Mouse (Mus musculus): ENCODE data around the gene Zbed5. TPM values are rescaled to one million over a fixed set of nuclear protein-coding genes. Genes with fewer than 3 reads are reported as not detected.
"Not testable (repeated sequence)": the region's sequence is repeated elsewhere in the genome, so short reads cannot be mapped to it uniquely, and the experiment has no call there.

Gene Zbed5
- polyA plus RNA-seq, 1 experiment from 2014 or later: 9.8 TPM

- 83% methylated on average over 7 of the region's 7 CpGs for WGBS
- H3K9ac ChIP-seq: no peak overlapping the region; the same call in 1 of the 2 replicates
- H3K4me1 ChIP-seq: peaks cover 6% of the 10 kb centered on the region; the same call in 1 of the 2 replicates
- ATAC-seq (ENCODE audit: low FRiP score, low read depth): no peak
- H3K4me3 ChIP-seq: 0 out of 2 replicates have a peak overlapping the region, but pooled peaks have one; percentile 68
- H3K27ac ChIP-seq: no peak overlapping the region
- peak overlapping the region; percentile 84; the same call in 1 of the 2 replicates for H3K4me2 ChIP-seq (replicated peaks)
- no peaks in the 10 kb centered on the region for H3K9me3 ChIP-seq
- 0 out of 2 replicates have a peak, but pooled peaks cover 4% of the 10 kb centered on the region for H3K36me3 ChIP-seq
- no peaks in the 10 kb centered on the region for H3K27me3 ChIP-seq
Observed at GRCm38 (mm10) chr5:129909591-129909990, 14.1 kb downstream of the Zbed5 start.

DNA sequence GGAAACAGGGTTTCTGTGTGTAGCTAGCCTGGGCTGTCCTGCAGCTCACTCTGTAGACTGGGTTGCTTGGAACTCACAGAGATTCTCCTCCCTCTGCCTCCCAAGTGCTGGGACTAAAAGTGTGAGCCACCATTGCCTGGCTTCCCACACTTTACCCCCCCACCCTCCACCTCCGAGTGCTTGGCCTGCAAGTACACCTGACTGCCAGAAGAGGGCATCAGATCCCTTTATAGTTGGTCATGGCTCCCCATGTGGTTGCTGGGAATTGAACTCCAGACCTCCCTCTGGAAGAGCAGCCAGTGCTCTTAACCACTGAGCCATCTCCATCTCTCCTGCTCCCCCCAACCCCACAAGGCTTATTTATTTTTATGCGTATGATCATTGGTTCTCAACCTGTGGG, 18.5 kb downstream of the Zbed5 start:
- Histone ChIP-seq H3K27me3 (no peaks in the 10 kb centered on the region), H3K4me1 (peaks cover 2% of the 10 kb centered on the region; the same call in 1 of the 2 replicates), H3K36me3 (no peaks in the 10 kb centered on the region), H3K9ac (no peak overlapping the region), H3K27ac (no peak overlapping the region), H3K9me3 (no peaks in the 10 kb centered on the region), H3K4me2 (replicated peaks) (no peak overlapping the region), H3K4me3 (no peak overlapping the region)
- no peak for ATAC-seq (ENCODE audit: low FRiP score, low read depth)
- WGBS: 29% methylated on average over 2 of the region's 2 CpGs

DNA sequence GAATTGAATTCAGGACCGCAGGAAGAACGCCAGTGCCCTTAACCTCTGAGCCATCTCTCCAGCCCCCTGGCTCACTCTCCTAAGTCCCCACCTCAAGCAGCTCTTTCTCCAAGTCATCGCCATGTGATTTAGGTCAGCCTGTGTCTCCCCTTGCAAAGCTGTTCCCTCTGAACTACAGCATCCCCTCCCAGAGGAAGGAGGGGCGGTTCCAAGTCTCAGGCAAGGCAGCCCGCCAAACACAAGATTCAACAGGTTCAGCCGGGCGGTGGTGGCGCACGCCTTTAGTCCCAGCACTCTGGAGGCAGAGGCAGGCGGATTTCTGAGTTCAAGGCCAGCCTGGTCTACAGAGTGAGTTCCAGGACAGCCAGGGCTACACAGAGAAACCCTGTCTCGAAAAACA, 20.0 kb downstream of the Zbed5 start:
- not testable (repeated sequence) for H3K9me3 ChIP-seq; H3K27me3 ChIP-seq; ATAC-seq (ENCODE audit: low FRiP score, low read depth); H3K4me1 ChIP-seq; H3K4me3 ChIP-seq; H3K36me3 ChIP-seq; H3K27ac ChIP-seq; H3K4me2 ChIP-seq (replicated peaks); H3K9ac ChIP-seq
- 88% methylated on average over 11 of the region's 11 CpGs for WGBS

DNA sequence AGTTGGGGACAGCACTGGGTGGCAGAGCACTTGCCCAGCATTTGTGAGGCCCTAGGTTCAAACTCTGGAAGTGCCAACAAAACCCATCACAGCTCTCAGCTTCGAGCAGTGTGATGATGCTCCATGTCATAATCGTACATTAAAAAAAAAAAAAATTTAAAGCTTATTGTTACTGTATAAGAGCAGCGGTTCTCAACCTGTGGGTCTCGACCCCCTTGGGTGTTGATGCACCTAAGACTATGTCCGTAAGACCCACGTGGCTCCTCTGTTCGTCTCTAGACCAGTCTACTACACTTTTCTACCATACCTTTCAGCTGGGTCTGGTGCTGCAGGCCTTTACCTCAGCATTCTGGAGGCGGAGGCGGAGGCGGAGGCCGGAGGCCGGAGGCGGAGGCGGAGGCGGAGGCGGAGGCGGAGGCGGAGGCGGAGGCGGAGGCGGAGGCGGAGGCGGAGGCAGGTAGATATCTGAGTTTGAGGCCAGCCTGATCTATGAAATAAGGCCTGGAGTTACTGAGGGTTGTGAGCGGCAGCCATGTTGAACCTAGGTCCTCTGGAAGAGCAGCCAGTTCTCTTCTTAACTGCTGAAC, 22.6 kb downstream of the Zbed5 start:
- H3K27ac ChIP-seq: no peak overlapping the region
- H3K27me3 ChIP-seq: no peaks in the 10 kb centered on the region
- no peaks in the 10 kb centered on the region for H3K9me3 ChIP-seq

GRCm38 (mm10) chr5:129918752-129919151, 23.2 kb downstream of the Zbed5 start:
- Histone ChIP-seq H3K9ac (no peak overlapping the region), H3K9me3 (no peaks in the 10 kb centered on the region), H3K4me3 (no peak overlapping the region), H3K4me2 (replicated peaks) (no peak overlapping the region), H3K27ac (no peak overlapping the region), H3K27me3 (no peaks in the 10 kb centered on the region), H3K36me3 (no peaks in the 10 kb centered on the region), H3K4me1 (no peaks in the 10 kb centered on the region)
- 73% methylated on average over 9 of the region's 9 CpGs for WGBS
- no peak for ATAC-seq (ENCODE audit: low FRiP score, low read depth)

More for the DNA sequence above, 22.6 kb downstream of the Zbed5 start:
- no peak overlapping the region for H3K9ac ChIP-seq
- no peak overlapping the region for H3K4me2 ChIP-seq (replicated peaks)
- no peak overlapping the region for H3K4me3 ChIP-seq
- WGBS: 90% methylated on average over 24 of the region's 24 CpGs
- no peak for ATAC-seq (ENCODE audit: low FRiP score, low read depth)
- H3K36me3 ChIP-seq: no peaks in the 10 kb centered on the region
- no peaks in the 10 kb centered on the region for H3K4me1 ChIP-seq

DNA sequence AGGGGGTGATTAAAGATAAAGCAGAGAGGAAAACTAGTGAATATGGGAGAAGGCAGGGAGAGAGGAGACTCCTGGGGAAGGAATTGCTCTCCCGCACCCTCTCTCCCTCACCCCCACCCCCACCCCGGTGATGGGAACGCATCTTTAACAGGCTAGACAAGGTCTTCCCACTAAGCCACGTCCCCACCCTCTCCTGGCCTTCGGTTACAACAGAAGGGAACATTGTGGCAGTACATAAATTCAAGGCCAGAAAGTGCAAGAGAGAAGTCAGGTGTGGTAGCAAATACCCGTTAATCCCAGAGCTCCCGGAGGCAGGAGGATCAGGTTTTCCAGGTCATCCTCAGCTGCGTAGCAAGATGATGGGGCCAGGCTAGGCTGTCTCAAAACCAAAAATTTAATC, 23.8 kb downstream of the Zbed5 start:
- Histone ChIP-seq H3K4me3 (no peak overlapping the region), H3K4me2 (replicated peaks) (no peak overlapping the region), H3K9me3 (no peaks in the 10 kb centered on the region), H3K27ac (no peak overlapping the region), H3K4me1 (no peaks in the 10 kb centered on the region), H3K9ac (no peak overlapping the region), H3K27me3 (no peaks in the 10 kb centered on the region), H3K36me3 (no peaks in the 10 kb centered on the region)
- WGBS: 54% methylated on average over 8 of the region's 8 CpGs
- ATAC-seq (ENCODE audit: low FRiP score, low read depth): no peak

- no peaks in the 10 kb centered on the region for H3K9me3 ChIP-seq
- H3K4me1 ChIP-seq: no peaks in the 10 kb centered on the region
- H3K27ac ChIP-seq: no peak overlapping the region
- WGBS: 95% methylated on average over 4 of the region's 4 CpGs
- no peak overlapping the region for H3K4me2 ChIP-seq (replicated peaks)
- no peak overlapping the region for H3K4me3 ChIP-seq
- no peaks in the 10 kb centered on the region for H3K27me3 ChIP-seq
- H3K36me3 ChIP-seq: no peaks in the 10 kb centered on the region
- no peak overlapping the region for H3K9ac ChIP-seq
- no peak for ATAC-seq (ENCODE audit: low FRiP score, low read depth)
Observed at GRCm38 (mm10) chr5:129921972-129922371, 26.4 kb downstream of the Zbed5 start.

DNA sequence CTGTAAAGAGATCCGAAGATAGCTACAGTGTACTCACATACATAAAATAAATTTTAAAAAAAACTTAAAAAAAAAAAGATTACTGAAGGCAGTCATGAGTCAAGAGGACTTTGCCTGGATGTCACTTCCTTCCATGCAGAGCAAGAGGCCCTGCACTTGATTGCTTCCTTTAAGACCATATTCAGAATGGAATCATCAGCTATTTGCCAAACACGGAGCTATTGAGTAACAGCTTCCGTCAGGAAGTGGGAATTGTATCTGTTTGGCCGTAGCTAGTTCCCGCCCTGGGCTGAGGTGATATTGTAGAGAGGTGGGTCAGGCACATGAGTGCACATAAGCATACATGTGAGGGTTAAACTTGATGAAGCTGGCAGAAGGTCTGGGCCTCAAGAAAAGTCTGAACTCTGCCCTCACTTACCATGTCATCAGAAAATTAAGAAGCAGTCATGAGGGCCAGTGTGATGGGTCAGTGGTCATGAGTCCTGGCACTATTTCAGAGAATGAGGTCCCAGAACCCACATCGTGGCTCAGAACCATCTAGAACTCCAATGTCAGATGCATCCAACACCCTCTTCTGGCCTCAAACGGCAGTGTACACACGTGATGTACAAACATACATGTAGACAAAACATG, 29.4 kb downstream of the Zbed5 start:
- 89% methylated on average over 8 of the region's 8 CpGs for WGBS
- no peaks in the 10 kb centered on the region for H3K27me3 ChIP-seq
- no peaks in the 10 kb centered on the region for H3K9me3 ChIP-seq
- no peak overlapping the region for H3K9ac ChIP-seq
- ATAC-seq (ENCODE audit: low FRiP score, low read depth): no peak
- no peaks in the 10 kb centered on the region for H3K4me1 ChIP-seq
- no peak overlapping the region for H3K4me3 ChIP-seq
- no peak overlapping the region for H3K4me2 ChIP-seq (replicated peaks)
- H3K27ac ChIP-seq: no peak overlapping the region
- no peaks in the 10 kb centered on the region for H3K36me3 ChIP-seq

- Histone ChIP-seq H3K36me3 (no peaks in the 10 kb centered on the region), H3K27ac (no peak overlapping the region), H3K9me3 (no peaks in the 10 kb centered on the region), H3K27me3 (no peaks in the 10 kb centered on the region), H3K9ac (no peak overlapping the region), H3K4me1 (no peaks in the 10 kb centered on the region), H3K4me2 (replicated peaks) (no peak overlapping the region), H3K4me3 (no peak overlapping the region)
- no peak for ATAC-seq (ENCODE audit: low FRiP score, low read depth)
- 75% methylated on average over 5 of the region's 5 CpGs for WGBS
Observed at GRCm38 (mm10) chr5:129925933-129926332, 30.4 kb downstream of the Zbed5 start.

DNA sequence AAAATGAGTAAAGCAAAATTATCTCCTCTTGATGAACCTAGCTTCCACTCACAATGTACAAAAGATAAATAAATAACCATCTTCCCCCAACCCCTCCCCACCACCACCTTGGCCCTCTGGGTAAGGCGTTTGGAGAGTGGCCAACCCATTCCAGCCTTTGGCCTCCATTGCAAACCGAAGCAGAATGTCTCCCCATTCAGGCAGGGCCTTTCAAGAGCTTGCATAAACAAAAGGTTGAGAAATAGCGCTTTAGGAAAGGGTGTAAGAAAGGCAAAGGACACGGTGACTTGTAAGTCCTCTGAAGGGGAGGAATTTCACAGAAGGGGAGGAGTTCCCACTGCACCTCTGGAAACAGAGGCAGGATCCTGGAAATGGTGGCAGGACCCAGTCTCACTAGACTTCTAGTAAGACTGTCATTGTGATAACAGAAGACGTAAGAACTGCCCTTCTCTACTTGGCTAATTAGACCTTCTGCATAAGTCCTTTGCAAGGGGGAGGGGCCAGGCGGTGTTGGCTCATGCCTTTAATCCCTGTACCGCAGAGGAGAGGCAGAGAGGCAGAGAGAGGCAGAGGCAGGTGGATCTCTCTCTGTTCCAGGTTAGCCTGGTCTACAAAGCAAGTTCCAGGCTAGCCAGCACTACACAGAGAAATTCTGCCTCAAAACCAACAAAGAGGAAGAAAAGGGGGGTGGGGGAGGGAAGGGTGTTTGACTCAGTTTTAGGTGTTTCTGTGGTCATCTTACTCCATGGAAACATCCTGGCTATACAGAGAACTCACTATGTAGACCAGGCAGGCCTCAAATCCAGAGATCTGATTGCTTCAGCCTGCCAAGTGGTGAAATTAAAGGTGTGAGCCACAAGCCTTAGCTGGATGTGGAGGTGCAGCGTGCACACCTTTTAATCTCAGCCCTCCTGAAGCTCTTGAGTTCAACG, 34.7 kb downstream of the Zbed5 start:
- Histone ChIP-seq H3K4me1 (no peaks in the 10 kb centered on the region), H3K4me2 (replicated peaks) (no peak overlapping the region), H3K9me3 (no peaks in the 10 kb centered on the region), H3K27ac (no peak overlapping the region), H3K27me3 (no peaks in the 10 kb centered on the region), H3K9ac (no peak overlapping the region), H3K36me3 (no peaks in the 10 kb centered on the region), H3K4me3 (no peak overlapping the region)
- no peak for ATAC-seq (ENCODE audit: low FRiP score, low read depth)
- 49% methylated on average over 9 of the region's 9 CpGs for WGBS

- H3K4me2 ChIP-seq (replicated peaks): no peak overlapping the region
- no peak for ATAC-seq (ENCODE audit: low FRiP score, low read depth)
- H3K4me1 ChIP-seq: no peaks in the 10 kb centered on the region
- no peaks in the 10 kb centered on the region for H3K36me3 ChIP-seq
- no peak overlapping the region for H3K4me3 ChIP-seq
- H3K27me3 ChIP-seq: no peaks in the 10 kb centered on the region
- 46% methylated on average over 4 of the region's 4 CpGs for WGBS
- H3K9me3 ChIP-seq: no peaks in the 10 kb centered on the region
- H3K9ac ChIP-seq: no peak overlapping the region
- no peak overlapping the region for H3K27ac ChIP-seq
Observed at GRCm38 (mm10) chr5:129936941-129937340, 41.4 kb downstream of the Zbed5 start.

DNA sequence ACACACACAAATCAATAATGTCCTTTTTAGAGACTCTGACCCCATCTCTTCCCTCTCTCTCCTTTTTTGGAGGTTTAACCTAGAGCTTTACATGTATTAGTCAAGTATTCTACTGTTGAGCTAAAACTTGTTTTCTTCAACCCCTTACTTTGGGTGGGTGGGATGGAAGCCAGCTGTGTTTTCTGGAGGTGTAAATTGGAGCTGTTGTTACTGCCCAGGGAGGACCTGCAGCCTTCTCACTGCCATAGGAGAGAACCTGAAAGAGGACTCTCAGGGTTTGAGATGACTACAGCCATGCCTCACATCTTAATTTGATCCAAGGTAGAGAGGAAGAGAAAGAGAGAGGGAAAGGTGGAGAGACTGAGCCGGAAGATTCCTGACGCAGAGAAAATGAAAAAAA, 44.8 kb downstream of the Zbed5 start:
- Histone ChIP-seq H3K4me2 (replicated peaks) (no peak overlapping the region), H3K27me3 (no peaks in the 10 kb centered on the region), H3K27ac (no peak overlapping the region), H3K4me1 (peaks cover 10% of the 10 kb centered on the region), H3K4me3 (no peak overlapping the region), H3K9ac (no peak overlapping the region), H3K9me3 (no peaks in the 10 kb centered on the region), H3K36me3 (peaks cover 7% of the 10 kb centered on the region)
- 60% methylated on average over 2 of the region's 2 CpGs for WGBS
- ATAC-seq (ENCODE audit: low FRiP score, low read depth): no peak
